Mouse (Mus musculus): Measurements from ENCODE around the gene Cth. TPM values are rescaled to one million over a fixed set of nuclear protein-coding genes. Genes with fewer than 3 reads are reported as not detected.

The Cth gene
- polyA plus RNA-seq, 1 experiment: not detected

- H3K4me1 ChIP-seq (ENCODE audit: control insufficient read depth, insufficient read depth, low read length): no peaks in the 10 kb centered on the region
- no peak for TF ChIP-seq POLR2A (IDR thresholded peaks at IDR 0.05; ENCODE audit: borderline replicate concordance, low read depth, low read length)
- TF ChIP-seq CTCF (IDR thresholded peaks at IDR 0.05; ENCODE audit: low read depth, low read length): no peak
- H3K4me3 ChIP-seq (ENCODE audit: insufficient read depth, low read length): no peak overlapping the region
- no peak overlapping the region for H3K27ac ChIP-seq (ENCODE audit: insufficient read depth, low read depth, low read length)
These were observed 3.5 kb downstream of the Cth start for GRCm38 (mm10) chr3:157921376-157921775.

GRCm38 (mm10) chr3:157916336-157916735 is 8.5 kb downstream of the Cth start:
- no peaks in the 10 kb centered on the region for H3K4me1 ChIP-seq (ENCODE audit: control insufficient read depth, insufficient read depth, low read length)
- H3K27ac ChIP-seq (ENCODE audit: insufficient read depth, low read depth, low read length): no peak overlapping the region
- H3K4me3 ChIP-seq (ENCODE audit: insufficient read depth, low read length): no peak overlapping the region
- TF ChIP-seq POLR2A (IDR thresholded peaks at IDR 0.05; ENCODE audit: borderline replicate concordance, low read depth, low read length) (no peak), CTCF (IDR thresholded peaks at IDR 0.05; ENCODE audit: low read depth, low read length) (no peak)

GRCm38 (mm10) chr3:157912155-157912554 is 12.7 kb downstream of the Cth start:
- H3K4me1 ChIP-seq (ENCODE audit: control insufficient read depth, insufficient read depth, low read length): 0 out of 2 replicates have a peak, but pooled peaks cover 1% of the 10 kb centered on the region
- TF ChIP-seq CTCF (IDR thresholded peaks at IDR 0.05; ENCODE audit: low read depth, low read length) (no peak), POLR2A (IDR thresholded peaks at IDR 0.05; ENCODE audit: borderline replicate concordance, low read depth, low read length) (no peak)
- no peak overlapping the region for H3K27ac ChIP-seq (ENCODE audit: insufficient read depth, low read depth, low read length)
- no peak overlapping the region for H3K4me3 ChIP-seq (ENCODE audit: insufficient read depth, low read length)

GRCm38 (mm10) chr3:157910262-157910661 is 14.6 kb downstream of the Cth start:
- Histone ChIP-seq H3K4me1 (ENCODE audit: control insufficient read depth, insufficient read depth, low read length) (0 out of 2 replicates have a peak, but pooled peaks cover 2% of the 10 kb centered on the region), H3K27ac (ENCODE audit: insufficient read depth, low read depth, low read length) (no peak overlapping the region), H3K4me3 (ENCODE audit: insufficient read depth, low read length) (no peak overlapping the region)
- TF ChIP-seq CTCF (IDR thresholded peaks at IDR 0.05; ENCODE audit: low read depth, low read length) (no peak), POLR2A (IDR thresholded peaks at IDR 0.05; ENCODE audit: borderline replicate concordance, low read depth, low read length) (no peak)

- no peak for TF ChIP-seq POLR2A (IDR thresholded peaks at IDR 0.05; ENCODE audit: borderline replicate concordance, low read depth, low read length)
- TF ChIP-seq CTCF (IDR thresholded peaks at IDR 0.05; ENCODE audit: low read depth, low read length): no peak
- Histone ChIP-seq H3K27ac (ENCODE audit: insufficient read depth, low read depth, low read length) (no peak overlapping the region), H3K4me1 (ENCODE audit: control insufficient read depth, insufficient read depth, low read length) (0 out of 2 replicates have a peak, but pooled peaks cover 2% of the 10 kb centered on the region), H3K4me3 (ENCODE audit: insufficient read depth, low read length) (no peak overlapping the region)
These were observed 16.7 kb downstream of the Cth start for GRCm38 (mm10) chr3:157908166-157908565.

GRCm38 (mm10) chr3:157901721-157902120 is 23.2 kb downstream of the Cth start:
- H3K4me1 ChIP-seq (ENCODE audit: control insufficient read depth, insufficient read depth, low read length): no peaks in the 10 kb centered on the region
- no peak for TF ChIP-seq POLR2A (IDR thresholded peaks at IDR 0.05; ENCODE audit: borderline replicate concordance, low read depth, low read length)
- no peak for TF ChIP-seq CTCF (IDR thresholded peaks at IDR 0.05; ENCODE audit: low read depth, low read length)
- H3K27ac ChIP-seq (ENCODE audit: insufficient read depth, low read depth, low read length): no peak overlapping the region
- H3K4me3 ChIP-seq (ENCODE audit: insufficient read depth, low read length): no peak overlapping the region

GRCm38 (mm10) chr3:157899986-157900385 is 24.9 kb downstream of the Cth start:
- Histone ChIP-seq H3K27ac (ENCODE audit: insufficient read depth, low read depth, low read length) (no peak overlapping the region), H3K4me3 (ENCODE audit: insufficient read depth, low read length) (no peak overlapping the region), H3K4me1 (ENCODE audit: control insufficient read depth, insufficient read depth, low read length) (no peaks in the 10 kb centered on the region)
- TF ChIP-seq POLR2A (IDR thresholded peaks at IDR 0.05; ENCODE audit: borderline replicate concordance, low read depth, low read length): no peak
- TF ChIP-seq CTCF (IDR thresholded peaks at IDR 0.05; ENCODE audit: low read depth, low read length): no peak

GRCm38 (mm10) chr3:157897645-157898044 is 27.2 kb downstream of the Cth start:
- H3K27ac ChIP-seq (ENCODE audit: insufficient read depth, low read depth, low read length): no peak overlapping the region
- no peaks in the 10 kb centered on the region; the same call in 1 of the 2 replicates for H3K4me1 ChIP-seq (ENCODE audit: control insufficient read depth, insufficient read depth, low read length)
- H3K4me3 ChIP-seq (ENCODE audit: insufficient read depth, low read length): no peak overlapping the region
- no peak for TF ChIP-seq CTCF (IDR thresholded peaks at IDR 0.05; ENCODE audit: low read depth, low read length)
- TF ChIP-seq POLR2A (IDR thresholded peaks at IDR 0.05; ENCODE audit: borderline replicate concordance, low read depth, low read length): no peak

GRCm38 (mm10) chr3:157891819-157892218 is 33.1 kb downstream of the Cth start:
- TF ChIP-seq POLR2A (IDR thresholded peaks at IDR 0.05; ENCODE audit: borderline replicate concordance, low read depth, low read length): no peak
- no peak for TF ChIP-seq CTCF (IDR thresholded peaks at IDR 0.05; ENCODE audit: low read depth, low read length)
- Histone ChIP-seq H3K4me1 (ENCODE audit: control insufficient read depth, insufficient read depth, low read length) (peaks cover 3% of the 10 kb centered on the region; the same call in 1 of the 2 replicates), H3K4me3 (ENCODE audit: insufficient read depth, low read length) (no peak overlapping the region), H3K27ac (ENCODE audit: insufficient read depth, low read depth, low read length) (no peak overlapping the region)

- H3K4me3 ChIP-seq (ENCODE audit: insufficient read depth, low read length): no peak overlapping the region
- TF ChIP-seq POLR2A (IDR thresholded peaks at IDR 0.05; ENCODE audit: borderline replicate concordance, low read depth, low read length) (no peak), CTCF (IDR thresholded peaks at IDR 0.05; ENCODE audit: low read depth, low read length) (no peak)
- peaks cover 14% of the 10 kb centered on the region for H3K4me1 ChIP-seq (ENCODE audit: control insufficient read depth, insufficient read depth, low read length)
- H3K27ac ChIP-seq (ENCODE audit: insufficient read depth, low read depth, low read length): no peak overlapping the region
These were observed 40.7 kb downstream of the Cth start for GRCm38 (mm10) chr3:157884081-157884643.
